Mouse (Mus musculus) erythroblast, embryonic 14.5 days (primary cell): Measurements from ENCODE around the gene Prmt2.

ENCODE experiments used
- GATA1 ChIP-seq: IDR thresholded peaks from 2 replicates; pipeline ENCODE4 v1.6.1; 2012; ENCODE audit warnings: low read length, inconsistent platforms, mixed read lengths
- TAL1 ChIP-seq: IDR thresholded peaks from 3 replicates; pipeline ENCODE4 v1.6.1; 2012; ENCODE audit warnings: low read length, inconsistent platforms, mixed read lengths

DNA sequence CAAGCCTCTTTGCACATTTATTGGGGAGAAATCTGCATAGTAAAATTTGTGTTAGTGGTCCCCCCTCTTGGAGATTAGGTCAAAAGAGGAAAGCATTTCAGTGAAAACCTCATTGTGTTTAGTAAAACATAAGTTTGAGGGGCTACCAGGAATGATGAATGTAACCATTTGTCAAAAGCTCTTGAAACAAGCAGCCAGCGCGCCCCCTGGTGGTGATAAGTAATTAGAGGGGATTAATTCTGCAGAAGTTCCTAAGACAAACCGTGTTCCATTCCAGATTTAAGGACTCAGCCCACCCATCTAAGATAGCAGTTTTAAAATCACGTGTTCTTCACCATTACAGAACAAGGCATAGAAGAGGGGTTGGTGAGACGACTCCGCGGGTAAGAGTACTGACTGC, 35.7 kb downstream of the Prmt2 start:
- TF ChIP-seq TAL1 (no peak), GATA1 (no peak)
